Mouse (Mus musculus) mouse embryonic stem cell (cell line): ENCODE results near the gene Camk2d.

Experiments used
- in situ Hi-C, 2 experiments: fragments of 300-500 bp; cut with MboI; formaldehyde crosslinking; loops; 1 replicate in 1 of 2; 3 replicates in 1 of 2; pipeline ENCODE4 v1.14.3; 2019 to 2020; ENCODE audit warnings: low sequenced_read_pairs in 2 of 2, low pct_unique_long_range_greater_than_20kb in 1 of 2, mixed read lengths in 1 of 2; ENCODE audit not compliant: unreplicated experiment in 1 of 2

Gene Camk2d

DNA sequence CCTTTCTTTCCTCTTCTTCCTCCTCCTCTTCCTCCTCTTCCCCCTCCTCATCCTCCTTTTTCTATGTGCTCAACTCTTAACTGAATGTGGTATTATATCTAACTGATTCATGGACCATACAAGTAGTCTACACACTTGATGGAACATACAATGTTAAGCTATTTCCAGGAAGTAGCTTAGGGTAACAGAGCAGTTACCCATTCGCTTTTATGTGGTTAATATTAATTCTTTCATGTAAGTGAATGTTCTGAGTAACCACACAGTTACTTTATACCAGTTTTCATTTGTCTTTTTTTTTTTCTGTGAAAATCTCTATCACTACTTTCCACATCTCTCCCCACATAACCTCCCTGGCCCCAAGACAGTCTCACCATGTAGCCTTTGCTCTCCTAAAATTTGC, 228.8 kb downstream of the Camk2d start:
- in situ Hi-C loops, result no loop called here

DNA sequence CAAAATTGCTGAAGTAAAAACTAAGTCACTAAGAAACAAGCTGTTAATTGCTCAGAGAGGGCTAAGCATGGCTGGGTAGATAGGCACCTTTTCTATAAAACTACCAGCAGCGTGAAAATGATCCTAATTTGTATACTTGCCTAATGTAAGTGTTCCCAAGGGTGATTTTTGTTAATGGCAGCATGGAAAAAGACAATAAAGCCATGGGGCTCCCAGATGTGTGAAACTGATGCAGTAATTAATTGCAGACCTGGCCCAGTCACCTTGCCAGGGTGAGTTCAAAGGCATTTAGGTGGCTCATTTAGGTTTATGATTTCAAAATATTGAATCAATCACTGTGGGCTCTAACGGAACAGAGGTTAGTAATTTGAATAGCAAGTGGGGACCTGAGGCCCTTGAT, 230.1 kb downstream of the Camk2d start:
- in situ Hi-C loops, result no loop called here

DNA sequence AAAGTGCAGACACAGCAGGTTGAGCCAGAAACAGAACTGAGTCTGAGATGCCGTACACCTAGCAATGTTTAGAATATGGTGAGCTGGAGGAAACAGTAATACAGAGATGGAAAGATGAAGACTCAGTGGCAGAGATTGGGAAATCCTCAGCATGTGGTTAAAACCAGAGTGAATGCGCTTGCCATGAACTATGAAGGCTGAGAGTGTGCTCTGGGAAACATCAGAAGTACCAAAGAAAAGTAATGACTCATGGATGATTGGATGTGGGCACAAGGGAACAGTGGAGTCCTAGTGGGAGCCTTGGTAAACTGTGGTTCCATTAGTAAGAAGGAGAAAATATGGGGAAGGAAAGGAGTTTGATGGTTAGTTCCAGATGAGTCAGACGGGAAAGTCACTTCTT, 231.8 kb downstream of the Camk2d start:
- in situ Hi-C loops, result no loop called here

DNA sequence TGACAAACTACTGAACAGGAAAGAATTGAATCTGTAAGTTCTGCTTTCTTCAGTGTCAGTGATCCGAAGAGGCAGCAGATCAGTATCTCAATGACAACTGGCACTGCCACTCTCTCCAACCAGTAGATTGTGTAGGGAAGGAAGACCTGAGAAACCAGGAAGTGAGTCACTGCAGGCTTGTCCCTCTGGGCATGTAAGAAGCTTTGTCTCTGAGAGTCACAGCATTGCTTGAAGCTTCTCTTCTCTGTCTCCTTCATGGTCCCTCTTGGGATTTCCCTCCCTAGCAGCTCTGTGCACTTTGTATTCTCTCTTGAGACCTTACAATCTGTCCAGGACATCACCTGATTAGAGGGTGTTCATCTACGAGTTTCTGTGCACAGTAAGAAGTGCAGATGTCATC, 233.7 kb downstream of the Camk2d start:
- in situ Hi-C loops, result no loop called here

DNA sequence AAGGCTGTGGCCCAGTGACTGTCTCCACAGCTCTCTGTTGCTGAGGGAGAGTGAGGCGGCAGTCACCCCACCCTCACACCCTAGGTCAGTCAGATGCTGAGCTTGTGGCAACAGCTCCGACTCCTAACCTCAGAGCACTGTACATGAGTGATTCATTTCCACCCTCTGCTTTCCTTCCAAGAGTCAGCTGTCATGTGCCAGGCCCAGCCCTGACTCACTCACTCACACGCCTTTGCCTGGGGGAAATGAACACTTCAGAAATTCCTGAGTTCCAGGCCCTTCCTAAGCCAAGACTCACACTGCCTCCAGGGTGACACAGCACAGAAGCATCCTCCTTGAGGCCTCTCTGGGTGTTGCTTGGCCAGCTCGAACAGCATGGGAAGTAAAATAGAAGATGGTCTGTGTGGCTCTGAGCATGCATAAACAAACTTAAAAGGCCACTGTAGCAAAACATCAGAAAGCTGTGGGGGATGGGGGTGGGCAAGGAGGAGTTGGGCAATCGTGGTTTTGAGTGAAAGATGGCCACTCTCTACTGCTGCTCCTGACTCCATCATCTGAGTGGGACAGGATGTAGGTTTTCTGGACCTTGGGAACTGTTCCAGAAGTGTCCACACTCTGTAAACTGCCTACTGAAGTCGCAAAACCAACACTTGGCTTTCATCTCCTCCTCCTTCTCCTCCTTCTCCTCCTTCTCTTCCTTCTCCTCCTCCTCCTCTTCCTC, 235.5 kb downstream of the Camk2d start:
- in situ Hi-C loops, result no loop called here

DNA sequence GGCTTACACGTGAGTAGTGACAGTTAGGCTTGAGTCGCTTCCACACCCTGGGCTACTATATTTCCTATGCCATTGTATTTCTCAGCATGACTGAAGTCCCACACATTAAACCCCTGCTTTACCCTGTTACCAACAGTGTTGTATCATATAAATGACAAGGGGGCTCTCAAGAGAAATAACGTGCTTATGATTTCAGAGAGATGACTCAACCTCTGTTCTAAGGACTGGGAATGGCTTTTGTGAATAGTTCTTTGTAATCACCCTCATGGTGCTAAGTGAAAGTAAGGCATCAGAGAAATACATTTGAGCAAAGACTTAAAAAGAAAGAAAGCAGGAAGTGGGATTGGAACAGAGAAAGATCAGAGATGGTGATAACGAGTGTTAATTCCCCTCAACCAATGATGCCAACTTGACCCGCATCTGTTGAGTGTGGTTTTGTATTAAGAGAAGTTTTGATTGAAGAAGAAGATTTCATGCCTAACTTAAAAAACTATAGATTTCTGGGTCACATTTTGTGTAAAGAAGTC, 238.6 kb downstream of the Camk2d start:
- in situ Hi-C loops, result no loop called here

DNA sequence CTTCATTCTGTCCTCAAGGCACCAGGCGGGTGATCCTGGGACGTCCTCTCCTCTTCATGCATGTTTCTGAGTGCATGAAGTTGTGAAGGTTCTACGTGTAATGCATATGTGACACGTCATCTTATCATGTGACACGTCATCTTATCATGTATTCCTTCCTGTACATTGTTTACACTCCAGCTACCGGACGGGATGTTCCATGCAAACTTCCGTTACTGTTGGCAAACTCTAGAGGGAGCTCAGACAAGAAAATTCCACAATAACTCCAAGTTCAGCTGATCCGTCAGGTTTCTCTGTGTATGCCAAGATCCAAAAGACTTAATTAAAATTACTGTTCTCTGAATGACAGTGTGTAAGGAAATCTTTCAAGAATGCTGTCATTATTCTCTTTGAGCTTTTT, 246.7 kb downstream of the Camk2d start:
- in situ Hi-C loops, result no loop called here

DNA sequence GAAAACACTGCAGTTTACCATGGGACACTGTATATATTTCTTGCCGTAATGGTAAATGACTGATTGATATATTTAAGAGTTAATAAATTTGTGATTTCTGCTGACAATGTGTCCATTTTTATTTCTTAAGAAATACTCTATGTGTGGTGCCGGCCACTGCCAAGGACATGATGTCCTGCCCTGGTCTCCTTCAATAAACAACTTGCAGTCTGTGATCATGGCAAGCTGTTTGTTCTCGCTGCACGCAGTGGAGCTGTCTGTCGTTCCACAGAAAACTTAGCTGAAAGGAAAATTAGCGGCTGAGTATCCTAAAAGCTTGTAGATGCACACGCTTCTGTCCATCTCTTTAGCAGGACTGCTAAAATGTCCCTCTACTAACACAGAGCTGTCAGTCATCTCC, 248.7 kb downstream of the Camk2d start:
- in situ Hi-C loops, result no loop called here

DNA sequence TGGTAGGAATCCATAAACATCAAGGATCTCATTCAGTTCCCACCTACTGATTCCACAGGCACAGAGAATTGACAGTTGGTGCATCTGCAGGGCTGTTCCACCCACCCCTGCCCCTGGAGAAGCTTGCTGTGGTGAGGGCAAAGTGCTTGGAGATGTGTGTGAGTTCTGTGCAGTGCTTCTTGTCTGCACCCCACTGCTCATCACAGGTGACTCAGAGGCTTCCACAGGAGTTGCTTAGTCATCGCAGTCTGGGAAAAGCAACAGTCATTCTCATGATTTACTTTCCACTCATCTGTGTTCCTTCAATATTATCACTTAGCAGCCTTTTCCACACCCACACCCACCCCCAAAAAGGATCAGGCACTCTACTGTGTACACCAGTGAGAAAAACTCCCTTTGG, 252.0 kb downstream of the Camk2d start:
- in situ Hi-C loops, result no loop called here

DNA sequence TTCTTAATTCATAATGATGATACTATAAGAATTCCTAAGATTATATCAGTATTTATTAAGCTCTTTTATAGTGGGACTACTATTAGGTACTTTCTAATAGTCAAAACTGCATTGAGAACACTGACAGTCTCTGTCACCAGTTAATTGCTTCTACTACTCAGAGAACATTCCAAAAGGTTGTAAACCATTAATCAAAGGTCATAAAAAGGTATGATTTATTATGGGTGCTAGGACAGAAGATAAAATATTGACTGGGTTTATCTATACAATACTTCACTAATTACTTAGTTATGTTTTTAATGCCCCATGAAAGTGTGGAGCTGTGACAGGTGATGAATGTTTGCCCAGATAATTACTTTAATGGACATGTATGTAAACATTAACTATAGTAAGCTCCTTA, 264.3 kb downstream of the Camk2d start:
- in situ Hi-C loops, result no loop called here

DNA sequence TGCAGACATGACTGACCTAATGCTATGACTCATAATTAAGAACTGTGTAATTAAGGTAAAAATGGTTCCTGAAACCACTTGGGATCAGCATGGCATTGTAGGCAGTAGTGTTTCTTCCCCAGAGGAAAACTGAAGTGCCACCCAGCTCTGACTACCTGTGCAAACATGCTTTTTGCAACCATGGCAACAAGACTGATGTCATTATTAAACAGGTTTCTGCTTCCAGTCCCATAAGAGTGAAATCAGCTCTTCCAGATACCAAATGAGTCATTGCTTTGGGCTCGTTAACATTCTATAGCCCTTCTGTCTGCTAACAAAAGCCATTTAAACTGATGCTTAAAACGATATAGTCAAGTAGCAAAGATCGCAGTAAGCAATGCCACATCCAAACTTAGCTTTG, 273.5 kb downstream of the Camk2d start:
- in situ Hi-C loops, result no loop called here

DNA sequence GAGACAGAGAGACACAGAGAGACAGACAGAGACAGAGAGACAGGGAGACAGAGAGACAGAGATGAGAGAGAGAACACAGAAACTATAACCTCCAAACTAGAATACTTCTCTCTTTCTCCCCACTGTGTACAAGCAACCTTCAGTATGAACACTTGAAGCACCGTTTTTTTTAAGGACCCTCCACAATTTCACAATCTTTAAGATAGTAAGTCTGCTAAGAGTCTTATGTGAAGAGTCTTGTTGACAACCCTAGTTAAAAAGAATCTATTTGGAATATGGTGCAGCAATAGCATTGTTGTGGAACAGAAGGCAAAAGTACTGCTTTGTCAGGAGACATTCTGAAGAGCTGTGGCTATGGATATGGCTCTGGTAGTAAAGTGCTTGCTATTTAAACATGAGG, 274.6 kb downstream of the Camk2d start:
- in situ Hi-C loops, result no loop called here

DNA sequence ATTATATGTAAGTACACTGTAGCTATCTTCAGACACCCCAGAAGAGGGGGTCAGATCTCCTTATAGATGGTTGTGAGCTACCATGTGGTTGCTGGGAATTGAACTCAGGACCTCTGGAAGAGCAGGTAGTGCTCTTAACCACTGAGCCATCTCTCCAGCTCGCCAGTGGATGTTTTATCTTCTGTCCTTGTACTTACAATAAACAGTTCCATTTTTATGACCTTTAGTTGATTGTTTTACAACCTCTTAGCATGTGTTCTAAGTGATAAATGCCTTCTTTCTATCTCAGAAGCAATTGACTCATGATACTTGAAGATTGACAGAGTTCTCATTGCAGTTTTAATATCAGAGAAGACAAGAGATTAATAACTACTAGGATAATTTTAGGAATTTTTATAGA, 282.1 kb downstream of the Camk2d start:
- in situ Hi-C loops, result loop anchor here in 1 of 2 experiments (25.0 kb wide), 1 partner anchor 316 kb away; no protein-coding TSS in a partner anchor

DNA sequence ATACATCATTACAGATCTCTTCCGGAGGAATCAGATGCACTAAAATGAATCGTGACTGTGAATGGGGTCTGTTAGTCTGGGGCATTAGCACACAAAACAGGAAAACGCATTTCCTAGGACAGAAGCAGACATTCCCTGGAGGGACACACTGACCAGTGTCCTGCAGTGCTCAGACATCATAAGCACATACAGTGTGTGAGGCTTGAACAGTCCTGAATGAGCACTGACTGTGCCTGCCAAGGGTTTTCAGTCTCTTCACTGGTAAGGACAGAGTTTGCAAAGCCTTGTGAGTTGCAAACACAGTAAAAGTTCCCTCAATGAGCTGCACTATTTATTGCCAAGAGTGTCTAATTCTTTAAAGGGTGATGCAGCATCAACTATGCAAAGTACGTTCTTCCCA, 290.0 kb downstream of the Camk2d start:
- in situ Hi-C loops, result loop anchor here in 1 of 2 experiments (25.0 kb wide), 1 partner anchor 324 kb away; no protein-coding TSS in a partner anchor

DNA sequence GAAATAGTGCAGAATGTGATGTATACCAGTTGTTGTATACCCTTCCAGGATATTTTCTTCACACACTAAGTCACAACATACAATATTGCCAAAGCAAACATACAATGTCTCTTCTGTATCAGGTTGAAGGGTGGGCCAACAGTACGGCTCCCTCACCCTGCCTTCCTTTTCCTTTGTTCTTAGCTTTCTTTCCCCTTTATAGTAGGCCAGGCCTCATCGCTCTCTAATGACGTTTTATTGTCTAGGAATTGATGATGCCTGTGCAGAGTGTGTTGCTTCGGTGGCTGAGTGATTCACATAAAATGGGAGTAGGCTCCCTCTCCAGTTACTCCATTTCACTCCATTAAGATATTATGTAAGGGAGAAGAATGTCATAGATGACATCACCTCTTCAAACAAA, 290.5 kb downstream of the Camk2d start:
- in situ Hi-C loops, result loop anchor here in 1 of 2 experiments (25.0 kb wide), 1 partner anchor 324 kb away; no protein-coding TSS in a partner anchor
